Mouse (Mus musculus): Measurements from ENCODE around the gene 1700025G04Rik.

DNA sequence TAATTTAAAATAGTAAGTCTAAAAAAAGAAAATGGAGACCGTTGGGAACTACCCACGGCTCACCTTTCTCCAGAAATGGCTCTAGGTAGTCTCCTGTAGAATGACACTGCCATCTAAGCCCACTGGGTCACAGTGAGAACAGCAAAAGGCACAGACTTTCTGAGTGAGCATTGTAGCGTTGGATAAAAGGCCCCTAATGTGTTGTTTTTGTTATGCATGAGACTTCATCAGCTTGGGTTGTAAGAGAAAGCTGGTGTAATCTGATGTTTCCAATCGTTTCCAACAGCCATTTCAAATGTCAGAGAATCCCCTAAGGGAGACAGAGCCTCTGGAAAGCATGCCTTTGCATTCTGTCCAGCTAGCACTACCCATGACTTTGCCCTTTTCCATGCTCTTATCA, 19.5 kb downstream of the 1700025G04Rik start:
- TF ChIP-seq POLR2A (IDR thresholded peaks at IDR 0.05; ENCODE audit: extremely low read depth, insufficient read depth, low read length) (no peak), CTCF (IDR thresholded peaks at IDR 0.05; ENCODE audit: extremely low read depth, insufficient read depth, low read length) (no peak)

All from cortical plate, adult 2 months (tissue).